Mouse (Mus musculus): Measurements from ENCODE around the gene Lelp1. TPM values are rescaled to one million over a fixed set of nuclear protein-coding genes. Genes with fewer than 3 reads are reported as not detected.

Lelp1 gene
- total RNA-seq (2023), result not detected

DNA sequence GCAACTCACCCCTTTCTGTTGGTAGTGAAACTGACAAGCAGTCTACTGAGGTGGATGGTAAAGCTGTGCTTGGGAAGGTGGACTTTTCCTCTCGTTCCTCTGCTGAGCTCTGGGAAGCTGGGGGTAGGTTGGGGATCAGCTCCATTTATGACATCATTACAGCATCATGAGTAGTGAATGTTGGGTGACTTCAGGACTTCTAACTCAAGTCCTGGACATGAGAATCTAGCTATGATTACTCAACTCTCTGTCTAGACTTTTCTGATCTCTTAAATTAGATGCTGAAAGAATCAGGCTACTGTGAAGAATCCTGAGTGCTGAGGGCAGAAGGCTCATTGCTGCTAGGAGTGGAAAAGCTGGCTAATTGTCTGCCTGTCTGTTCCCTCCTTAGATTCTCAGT, at the start of gene Lelp1:
Gene Lelp1, minus strand, starts transcription at position 101 of the 400 bp plus-strand sequence.

GRCm38 (mm10) chr3:92123847-92124246, 18.7 kb downstream of the Lelp1 start, which contains the start of gene Prr9:
Prr9 (minus strand) TSS chr3:92123947.

Other genes starting within 250 kb of the Lelp1 start
- not detected for gene Pglyrp3, start 128.2 kb downstream of the Lelp1 start, total RNA-seq (2023)
- gene Lor, start 59.6 kb downstream of the Lelp1 start, total RNA-seq (2023), result not detected
- gene Prr9, start 18.8 kb downstream of the Lelp1 start, total RNA-seq (2023), result not detected
- not detected for gene Sprr2a1, start 73.1 kb upstream of the Lelp1 start, total RNA-seq (2023)
- gene Sprr2a2, start 73.2 kb upstream of the Lelp1 start, total RNA-seq (2023), result not detected
- not detected for gene Sprr2a3, start 142.7 kb upstream of the Lelp1 start, total RNA-seq (2023)
- gene Sprr2b, start 173.9 kb upstream of the Lelp1 start, total RNA-seq (2023), result not detected
- not detected for gene Sprr2d, start 196.4 kb upstream of the Lelp1 start, total RNA-seq (2023)
- gene Sprr2e, start 209.4 kb upstream of the Lelp1 start, total RNA-seq (2023), result not detected
- not detected for gene Sprr2f, start 222.4 kb upstream of the Lelp1 start, total RNA-seq (2023)
- not detected for gene Sprr2h, start 242.9 kb upstream of the Lelp1 start, total RNA-seq (2023)

Measured in CD4-positive naive resting alpha-beta T cell, adult 57 days (primary cell).